Mouse (Mus musculus): ENCODE results near the gene Actbl2.

The Actbl2 gene

GRCm38 (mm10) chr13:111269789-111270335, 15.0 kb downstream of the Actbl2 start:
- no peak for DNase-seq (ENCODE audit: low spot score)

- no peak for DNase-seq (ENCODE audit: low spot score)
These were observed 17.1 kb downstream of the Actbl2 start for GRCm38 (mm10) chr13:111271868-111272267.

GRCm38 (mm10) chr13:111286461-111287385, 31.9 kb downstream of the Actbl2 start:
- DNase-seq (ENCODE audit: low spot score): no peak

GRCm38 (mm10) chr13:111291161-111291957, 36.5 kb downstream of the Actbl2 start:
- no peak for DNase-seq (ENCODE audit: low spot score)

GRCm38 (mm10) chr13:111291958-111292493, 37.2 kb downstream of the Actbl2 start:
- DNase-seq (ENCODE audit: low spot score): no peak

GRCm38 (mm10) chr13:111293478-111293877, 38.7 kb downstream of the Actbl2 start:
- DNase-seq (ENCODE audit: low spot score): no peak

GRCm38 (mm10) chr13:111294965-111295494, 40.2 kb downstream of the Actbl2 start:
- no peak for DNase-seq (ENCODE audit: low spot score)

GRCm38 (mm10) chr13:111296029-111296428, 41.2 kb downstream of the Actbl2 start:
- no peak for DNase-seq (ENCODE audit: low spot score)

- no peak for DNase-seq (ENCODE audit: low spot score)
These were observed 42.8 kb downstream of the Actbl2 start for GRCm38 (mm10) chr13:111297614-111298013.

GRCm38 (mm10) chr13:111299145-111299713, 44.4 kb downstream of the Actbl2 start:
- DNase-seq (ENCODE audit: low spot score): no peak

GRCm38 (mm10) chr13:111300846-111301245, 46.0 kb downstream of the Actbl2 start:
- DNase-seq (ENCODE audit: low spot score): no peak

GRCm38 (mm10) chr13:111301431-111301830, 46.6 kb downstream of the Actbl2 start:
- no peak for DNase-seq (ENCODE audit: low spot score)

- DNase-seq (ENCODE audit: low spot score): no peak
These were observed 49.4 kb downstream of the Actbl2 start for GRCm38 (mm10) chr13:111304194-111304593.

- no peak for DNase-seq (ENCODE audit: low spot score)
These were observed 49.9 kb downstream of the Actbl2 start for GRCm38 (mm10) chr13:111304736-111305135.

Data from urinary bladder, postnatal 10 days (tissue).